Mouse (Mus musculus): ENCODE measurements around the gene Htra1. TPM values are rescaled to one million over a fixed set of nuclear protein-coding genes. Genes with fewer than 3 reads are reported as not detected.

The Htra1 gene
- polyA plus RNA-seq, 1 experiment: 171 TPM

DNA sequence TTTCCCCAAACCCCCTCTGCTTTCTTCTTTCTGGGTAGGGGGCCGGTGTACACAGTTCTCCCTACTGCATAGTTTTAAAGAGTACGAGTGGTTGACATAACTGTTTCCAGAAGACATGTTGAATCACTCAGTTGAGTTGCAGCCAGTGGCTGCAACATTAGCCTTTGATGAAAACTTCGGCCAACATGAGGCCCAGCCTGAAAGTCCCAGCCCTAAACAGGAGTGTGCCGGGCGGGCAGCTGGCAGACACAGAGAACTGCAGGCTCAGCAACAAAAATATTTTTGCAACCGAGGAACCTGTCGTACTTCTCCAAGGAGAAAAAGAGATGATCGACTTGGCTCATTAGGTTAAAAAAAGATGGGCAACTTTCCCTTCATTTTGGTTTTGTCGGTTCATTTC is 36.9 kb downstream of the Htra1 start:
- Histone ChIP-seq H3K4me3 (ENCODE audit: insufficient read depth, low read length) (no peak overlapping the region), H3K4me1 (ENCODE audit: control insufficient read depth, insufficient read depth, low read length) (peaks cover under 1% of the 10 kb centered on the region), H3K27ac (ENCODE audit: insufficient read depth, low read length) (no peak overlapping the region)
- TF ChIP-seq CTCF (IDR thresholded peaks at IDR 0.05; ENCODE audit: extremely low read depth, insufficient read depth, low read length): no peak
- no peak for TF ChIP-seq POLR2A (IDR thresholded peaks at IDR 0.05; ENCODE audit: extremely low read depth, insufficient read depth, low read length)

DNA sequence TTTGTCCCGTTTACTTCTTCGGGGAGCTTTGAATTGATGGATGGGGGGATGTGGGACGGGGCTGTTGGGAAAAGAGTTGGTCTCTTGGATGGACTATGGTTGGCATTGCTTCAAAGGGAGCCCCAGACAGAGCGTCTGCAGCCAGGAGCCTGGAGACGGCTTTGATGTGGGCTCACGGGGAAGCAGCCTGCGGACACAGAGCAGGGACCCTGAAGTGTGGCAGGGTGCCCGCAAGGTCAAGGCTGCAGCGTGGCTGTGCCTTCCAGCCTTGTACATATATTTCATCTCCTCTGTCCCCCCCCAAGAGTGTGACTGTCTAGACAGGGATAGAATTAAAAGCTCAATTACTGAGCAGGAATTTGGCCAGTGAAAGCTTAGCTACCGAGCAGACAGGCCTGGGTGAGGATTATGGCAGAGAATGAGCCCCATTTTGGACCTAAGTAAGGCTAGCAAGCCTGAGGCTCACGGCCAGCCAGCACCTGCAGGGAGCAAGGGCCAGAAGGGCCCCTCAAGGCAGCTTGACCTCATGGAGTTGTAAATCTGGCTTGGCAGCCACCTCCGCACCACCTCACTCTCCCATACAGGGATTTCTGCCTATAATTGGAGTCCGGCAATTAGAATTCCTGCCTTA is 40.5 kb downstream of the Htra1 start:
- Histone ChIP-seq H3K4me1 (ENCODE audit: control insufficient read depth, insufficient read depth, low read length) (peaks cover 1% of the 10 kb centered on the region; the same call in 1 of the 2 replicates), H3K4me3 (ENCODE audit: insufficient read depth, low read length) (no peak overlapping the region), H3K27ac (ENCODE audit: insufficient read depth, low read length) (no peak overlapping the region)
- TF ChIP-seq POLR2A (IDR thresholded peaks at IDR 0.05; ENCODE audit: extremely low read depth, insufficient read depth, low read length) (no peak), CTCF (IDR thresholded peaks at IDR 0.05; ENCODE audit: extremely low read depth, insufficient read depth, low read length) (no peak)

DNA sequence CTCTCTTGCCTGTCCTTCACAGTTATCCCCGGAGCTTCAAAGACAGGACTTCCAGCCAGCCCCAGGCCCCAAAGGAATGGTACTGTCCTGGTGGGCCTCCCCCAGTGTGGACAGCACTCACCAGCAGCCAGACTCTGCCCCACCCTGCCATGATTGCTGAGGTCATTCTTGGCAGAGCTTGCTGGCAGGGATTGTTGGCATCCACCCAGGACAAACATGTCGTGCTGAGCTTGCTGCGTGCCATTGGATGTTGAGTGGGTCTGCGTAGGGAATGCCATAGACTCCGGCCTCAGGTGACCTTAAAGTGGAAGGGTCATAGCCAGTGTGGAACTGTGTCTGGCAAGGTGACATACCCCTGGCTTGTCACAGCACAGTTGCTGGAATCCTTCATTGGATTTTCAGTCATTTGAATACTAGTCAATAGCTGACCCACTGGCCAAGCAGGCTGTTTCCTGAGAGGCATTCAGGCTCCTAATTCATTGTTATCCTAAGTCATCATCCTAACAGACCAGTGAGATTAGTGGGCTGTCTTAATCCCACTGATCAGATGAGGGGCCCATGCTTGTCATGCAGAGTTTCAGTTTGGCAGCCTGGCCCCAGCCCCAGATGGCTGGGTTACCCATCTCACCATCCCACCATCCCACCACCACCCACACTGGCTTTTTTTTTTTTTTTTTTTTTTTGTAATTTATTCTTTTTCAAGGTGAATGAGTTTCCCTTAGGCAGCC is 42.0 kb downstream of the Htra1 start:
- Histone ChIP-seq H3K4me1 (ENCODE audit: control insufficient read depth, insufficient read depth, low read length) (peaks cover 1% of the 10 kb centered on the region; the same call in 1 of the 2 replicates), H3K27ac (ENCODE audit: insufficient read depth, low read length) (no peak overlapping the region), H3K4me3 (ENCODE audit: insufficient read depth, low read length) (no peak overlapping the region)
- TF ChIP-seq CTCF (IDR thresholded peaks at IDR 0.05; ENCODE audit: extremely low read depth, insufficient read depth, low read length): no peak
- no peak for TF ChIP-seq POLR2A (IDR thresholded peaks at IDR 0.05; ENCODE audit: extremely low read depth, insufficient read depth, low read length)

DNA sequence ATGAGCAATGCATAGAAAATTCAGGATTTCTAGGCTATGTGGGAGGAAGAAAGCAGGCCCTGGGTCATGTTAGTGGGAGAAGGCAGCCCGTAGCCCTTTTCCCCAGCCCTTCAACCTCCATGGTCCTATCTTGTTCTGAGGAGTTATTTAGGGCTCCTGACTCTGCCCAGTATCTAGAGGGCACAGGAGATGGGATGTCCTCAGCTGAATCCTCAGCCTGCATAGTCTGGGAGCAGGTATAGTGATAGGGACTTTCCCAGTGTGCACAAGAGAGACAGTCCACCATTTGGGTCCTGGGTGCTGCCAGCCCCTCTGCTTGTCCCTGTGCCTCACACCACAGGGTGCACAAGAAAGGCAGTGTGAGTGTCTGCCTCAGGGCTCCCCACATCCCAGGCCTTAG is 42.6 kb downstream of the Htra1 start:
- no peak overlapping the region for H3K27ac ChIP-seq (ENCODE audit: insufficient read depth, low read length)

DNA sequence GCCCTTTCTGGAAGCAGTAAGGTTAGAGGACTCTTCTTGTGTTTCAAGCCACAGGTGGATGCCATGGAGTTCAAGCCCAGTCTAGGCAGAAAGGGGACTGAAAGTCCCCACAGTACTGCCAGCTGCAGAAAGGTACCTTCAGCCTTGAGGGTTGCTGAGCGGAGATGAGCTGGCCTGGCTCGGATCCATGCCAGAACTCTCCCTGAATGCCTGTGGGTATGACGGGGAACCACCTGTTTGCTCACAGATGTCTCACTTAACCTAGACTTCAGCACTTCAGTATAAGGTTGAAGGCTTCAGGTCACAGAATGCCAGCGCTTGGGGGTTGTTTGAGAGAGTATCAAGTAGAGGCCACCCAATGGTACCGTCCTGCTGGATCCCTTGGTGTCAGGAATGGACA is 44.2 kb downstream of the Htra1 start:
- Histone ChIP-seq H3K4me1 (ENCODE audit: control insufficient read depth, insufficient read depth, low read length) (peaks cover 1% of the 10 kb centered on the region; the same call in 1 of the 2 replicates), H3K27ac (ENCODE audit: insufficient read depth, low read length) (no peak overlapping the region), H3K4me3 (ENCODE audit: insufficient read depth, low read length) (no peak overlapping the region)
- TF ChIP-seq POLR2A (IDR thresholded peaks at IDR 0.05; ENCODE audit: extremely low read depth, insufficient read depth, low read length): no peak
- no peak for TF ChIP-seq CTCF (IDR thresholded peaks at IDR 0.05; ENCODE audit: extremely low read depth, insufficient read depth, low read length)

More for the DNA sequence above, 42.6 kb downstream of the Htra1 start:
- H3K4me3 ChIP-seq (ENCODE audit: insufficient read depth, low read length): no peak overlapping the region
- TF ChIP-seq POLR2A (IDR thresholded peaks at IDR 0.05; ENCODE audit: extremely low read depth, insufficient read depth, low read length) (no peak), CTCF (IDR thresholded peaks at IDR 0.05; ENCODE audit: extremely low read depth, insufficient read depth, low read length) (no peak)
- peaks cover 1% of the 10 kb centered on the region; the same call in 1 of the 2 replicates for H3K4me1 ChIP-seq (ENCODE audit: control insufficient read depth, insufficient read depth, low read length)

DNA sequence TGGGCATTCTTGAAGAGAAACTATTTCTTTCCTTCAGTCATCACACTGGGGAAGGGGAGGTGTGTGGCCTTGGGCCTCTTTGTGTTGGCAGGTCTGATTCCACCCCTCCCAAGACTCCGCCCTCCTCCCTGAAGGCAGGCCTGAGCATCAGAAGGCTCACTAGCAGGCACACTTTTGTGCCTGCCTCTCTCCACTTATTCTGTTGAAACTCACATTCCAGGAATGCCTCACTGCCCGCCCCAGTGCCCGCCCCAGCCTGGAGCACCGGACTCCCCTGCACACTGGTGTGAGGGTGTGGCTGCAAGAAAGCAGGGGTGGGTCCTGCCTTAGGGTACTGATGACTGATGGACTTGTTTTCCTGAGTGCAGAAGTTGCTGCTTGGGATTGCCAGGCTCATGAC is 46.5 kb downstream of the Htra1 start:
- TF ChIP-seq CTCF (IDR thresholded peaks at IDR 0.05; ENCODE audit: extremely low read depth, insufficient read depth, low read length): no peak
- TF ChIP-seq POLR2A (IDR thresholded peaks at IDR 0.05; ENCODE audit: extremely low read depth, insufficient read depth, low read length): no peak
- Histone ChIP-seq H3K4me1 (ENCODE audit: control insufficient read depth, insufficient read depth, low read length) (peaks cover 1% of the 10 kb centered on the region; the same call in 1 of the 2 replicates), H3K4me3 (ENCODE audit: insufficient read depth, low read length) (no peak overlapping the region), H3K27ac (ENCODE audit: insufficient read depth, low read length) (no peak overlapping the region)

DNA sequence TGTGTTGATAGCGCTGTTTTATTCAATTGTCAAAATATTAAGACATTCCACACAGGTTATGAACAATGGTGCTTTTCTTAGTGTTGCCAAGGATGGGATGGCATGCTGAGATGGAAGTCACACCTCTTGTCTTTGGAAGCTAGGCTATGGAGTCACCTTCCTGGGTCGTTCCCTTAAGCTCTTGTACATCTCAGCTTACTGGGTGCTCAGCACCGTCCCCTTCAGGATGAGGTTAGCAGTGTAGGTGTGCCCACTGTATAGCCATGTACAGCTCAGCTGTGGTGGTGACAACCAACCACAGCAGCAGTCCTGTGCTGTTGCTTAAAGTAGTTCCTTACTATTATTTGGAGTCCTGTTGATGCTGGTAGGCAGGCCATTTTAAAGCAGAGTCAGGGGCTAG is 47.0 kb downstream of the Htra1 start:
- Histone ChIP-seq H3K27ac (ENCODE audit: insufficient read depth, low read length) (no peak overlapping the region), H3K4me3 (ENCODE audit: insufficient read depth, low read length) (no peak overlapping the region), H3K4me1 (ENCODE audit: control insufficient read depth, insufficient read depth, low read length) (no peaks in the 10 kb centered on the region)
- TF ChIP-seq CTCF (IDR thresholded peaks at IDR 0.05; ENCODE audit: extremely low read depth, insufficient read depth, low read length) (no peak), POLR2A (IDR thresholded peaks at IDR 0.05; ENCODE audit: extremely low read depth, insufficient read depth, low read length) (no peak)

DNA sequence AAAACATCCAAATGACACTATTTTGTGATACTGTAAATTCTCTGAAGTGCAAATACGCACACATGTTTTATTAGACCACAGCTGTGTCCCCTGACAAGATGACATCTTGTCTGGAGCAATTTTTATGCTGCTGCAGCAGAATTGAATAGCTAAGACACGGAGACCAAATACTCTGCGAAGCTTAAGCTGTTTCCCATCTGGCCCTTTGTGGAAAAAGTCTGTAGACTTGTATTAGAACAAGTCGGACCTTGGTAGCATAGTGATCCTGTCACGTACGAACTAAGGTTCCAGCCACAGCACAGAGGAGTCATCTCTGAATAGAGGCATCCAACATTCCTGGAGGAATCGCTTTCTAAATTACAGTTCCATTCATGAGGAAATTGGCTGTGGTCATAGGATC is 48.4 kb downstream of the Htra1 start:
- no peak overlapping the region for H3K4me3 ChIP-seq (ENCODE audit: insufficient read depth, low read length)
- H3K4me1 ChIP-seq (ENCODE audit: control insufficient read depth, insufficient read depth, low read length): no peaks in the 10 kb centered on the region
- TF ChIP-seq CTCF (IDR thresholded peaks at IDR 0.05; ENCODE audit: extremely low read depth, insufficient read depth, low read length): no peak
- TF ChIP-seq POLR2A (IDR thresholded peaks at IDR 0.05; ENCODE audit: extremely low read depth, insufficient read depth, low read length): no peak
- no peak overlapping the region for H3K27ac ChIP-seq (ENCODE audit: insufficient read depth, low read length)

DNA sequence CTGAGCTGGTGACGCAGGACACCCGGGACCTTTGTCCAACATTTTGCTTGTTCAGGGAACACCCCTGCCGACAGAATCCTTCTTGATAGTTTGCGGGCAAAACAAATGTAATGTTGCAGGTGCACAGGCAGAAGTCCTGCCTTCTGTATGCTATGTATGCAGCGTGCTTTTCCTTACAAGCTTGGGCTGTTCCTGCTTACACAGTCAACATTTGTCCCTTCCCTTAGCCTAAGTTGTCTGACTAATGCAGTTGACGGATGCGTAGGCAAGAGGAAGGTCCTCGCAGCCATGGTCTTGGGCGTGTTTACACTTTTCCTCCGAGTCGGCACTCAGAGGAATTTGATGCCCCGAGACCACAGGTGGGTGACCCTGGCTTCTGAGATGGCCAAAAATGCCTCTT is 49.3 kb downstream of the Htra1 start:
- H3K27ac ChIP-seq (ENCODE audit: insufficient read depth, low read length): no peak overlapping the region
- H3K4me1 ChIP-seq (ENCODE audit: control insufficient read depth, insufficient read depth, low read length): no peaks in the 10 kb centered on the region
- no peak overlapping the region for H3K4me3 ChIP-seq (ENCODE audit: insufficient read depth, low read length)
- TF ChIP-seq CTCF (IDR thresholded peaks at IDR 0.05; ENCODE audit: extremely low read depth, insufficient read depth, low read length) (no peak), POLR2A (IDR thresholded peaks at IDR 0.05; ENCODE audit: extremely low read depth, insufficient read depth, low read length) (no peak)

DNA sequence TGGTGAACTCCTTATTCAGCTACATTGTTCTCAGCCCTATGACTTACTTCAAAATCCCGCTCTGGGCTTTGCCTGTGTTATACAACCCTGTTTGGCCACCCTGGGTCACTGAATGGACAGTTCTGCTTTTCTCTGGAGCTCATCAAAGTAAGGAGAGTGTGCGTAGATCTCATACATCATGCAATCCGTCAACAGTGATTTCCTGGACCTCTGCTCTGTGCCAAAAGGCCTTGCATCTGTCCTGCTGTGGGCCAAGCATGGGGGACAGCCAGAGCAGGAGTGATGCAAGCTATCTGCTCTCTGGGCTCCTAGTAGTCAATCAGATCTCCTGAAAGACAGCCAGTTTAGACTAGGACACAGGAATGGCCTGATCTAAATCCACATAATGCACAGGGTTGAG is 49.8 kb downstream of the Htra1 start:
- Histone ChIP-seq H3K4me1 (ENCODE audit: control insufficient read depth, insufficient read depth, low read length) (no peaks in the 10 kb centered on the region), H3K27ac (ENCODE audit: insufficient read depth, low read length) (no peak overlapping the region), H3K4me3 (ENCODE audit: insufficient read depth, low read length) (no peak overlapping the region)
- TF ChIP-seq POLR2A (IDR thresholded peaks at IDR 0.05; ENCODE audit: extremely low read depth, insufficient read depth, low read length) (no peak), CTCF (IDR thresholded peaks at IDR 0.05; ENCODE audit: extremely low read depth, insufficient read depth, low read length) (no peak)
